Mouse (Mus musculus): Measurements from ENCODE around the gene Far1.

- no peak for TF ChIP-seq EP300 (IDR thresholded peaks at IDR 0.05; ENCODE audit: low read depth in 1 of 2, low read length in 2 of 2)
- TF ChIP-seq POLR2A (IDR thresholded peaks at IDR 0.05; ENCODE audit: control insufficient read depth in 1 of 2, insufficient read depth in 1 of 2, low read depth in 1 of 2, low read length in 2 of 2, poor library complexity in 1 of 2): no peak
- no peak for TF ChIP-seq MAX (IDR thresholded peaks at IDR 0.05; ENCODE audit: low read length)
- no peak for TF ChIP-seq GATA1 (IDR thresholded peaks at IDR 0.05; ENCODE audit: low read depth, low read length)
- no peak for TF ChIP-seq UBTF (IDR thresholded peaks at IDR 0.05; ENCODE audit: borderline replicate concordance, insufficient read depth, low read depth, low read length)
- no peak for TF ChIP-seq HCFC1 (IDR thresholded peaks at IDR 0.05; ENCODE audit: low read depth, low read length)
- no peak for TF ChIP-seq MAFK (IDR thresholded peaks at IDR 0.05; ENCODE audit: borderline replicate concordance, low read depth, low read length)
- TF ChIP-seq MAZ (IDR thresholded peaks at IDR 0.05; ENCODE audit: low read depth, low read length): no peak
- no peak for TF ChIP-seq CTCF (IDR thresholded peaks at IDR 0.05 in 2 of 3, conservative IDR thresholded peaks at IDR 0.05 in 1 of 3; ENCODE audit: control insufficient read depth in 1 of 3, insufficient read depth in 1 of 3, low read depth in 2 of 3, low read length in 3 of 3, poor library complexity in 1 of 3, severe bottlenecking in 1 of 3)
- no peak for TF ChIP-seq RAD21 (IDR thresholded peaks at IDR 0.05; ENCODE audit: low read depth, low read length)
- no peak for TF ChIP-seq GABPA (IDR thresholded peaks at IDR 0.05; ENCODE audit: low read depth, low read length)
These were observed 43.0 kb upstream of the Far1 start for GRCm38 (mm10) chr7:113470671-113471070.
